ENCODE assay signal across 17 mouse cellular contexts in genomic region chr6:36936816-36937215, GRCm38 (mm10).
"Had no signal": no experiment of that assay in that cellular context is flagged by ENCODE, and none has a peak within 500 bp of the region (broad histone marks: within the 10 kb centered on the region; RNA-seq: fewer than 3 reads in every experiment).

No protein-coding gene starts in this region.

- ATAC-seq: liver, postnatal 0 days; lung, postnatal 0 days had no signal

- H3K9ac ChIP-seq: liver, embryonic 13.5 days; liver, embryonic 15.5 days; liver, postnatal 0 days; lung, embryonic 15.5 days; midbrain, embryonic 12.5 days; neural tube, embryonic 12.5 days; stomach, embryonic 15.5 days had no signal

- H3K9me3 ChIP-seq: liver, embryonic 13.5 days; liver, embryonic 15.5 days; lung, embryonic 15.5 days; midbrain, embryonic 12.5 days; neural tube, embryonic 12.5 days; stomach, embryonic 15.5 days had no signal

- H3K27ac ChIP-seq: liver, embryonic 13.5 days; liver, embryonic 15.5 days; lung, embryonic 15.5 days; midbrain, embryonic 12.5 days; neural tube, embryonic 12.5 days; stomach, embryonic 15.5 days; stomach, postnatal 0 days had no signal

- H3K27me3 ChIP-seq: liver, embryonic 13.5 days; liver, embryonic 15.5 days; lung, embryonic 15.5 days; neural tube, embryonic 12.5 days; stomach, embryonic 15.5 days had no signal

- DNase-seq: liver, embryonic 13.5 days; liver, postnatal 0 days; lung, adult 2 months; lung, postnatal 14 days; lung, postnatal 4 days; right cerebral cortex, postnatal 14 days; thymus, adult 18-20 months; thymus, postnatal 14 days; thymus, postnatal 36 days had no signal

- H3K36me3 ChIP-seq: liver, embryonic 13.5 days; liver, embryonic 15.5 days; lung, embryonic 15.5 days; midbrain, embryonic 12.5 days; neural tube, embryonic 12.5 days; stomach, embryonic 15.5 days had no signal

- H3K4me3 ChIP-seq: liver, embryonic 13.5 days; liver, embryonic 15.5 days; lung, embryonic 15.5 days; midbrain, embryonic 12.5 days; neural tube, embryonic 12.5 days; stomach, embryonic 15.5 days had no signal

- H3K4me2 ChIP-seq: liver, embryonic 11.5 days; liver, embryonic 13.5 days; liver, embryonic 15.5 days; lung, embryonic 15.5 days; midbrain, embryonic 12.5 days; neural tube, embryonic 12.5 days; stomach, embryonic 15.5 days had no signal

- H3K4me1 ChIP-seq: liver, embryonic 13.5 days; liver, embryonic 15.5 days; lung, embryonic 15.5 days; neural tube, embryonic 12.5 days; stomach, embryonic 15.5 days had no signal
